Mouse (Mus musculus) spleen, adult 2 months (tissue): ENCODE measurements around the gene Tsga10ip.

Source experiments
- CTCF ChIP-seq: fragments of 200-500 bp; IDR thresholded peaks from 2 replicates; pipeline ENCODE4 v1.5.1; 2011; ENCODE audit warnings: mild to moderate bottlenecking, inconsistent platforms; ENCODE audit not compliant: insufficient read depth, insufficient read length, insufficient replicate concordance; ENCODE audit errors: extremely low read depth
- POLR2A ChIP-seq: fragments of 200-500 bp; IDR thresholded peaks from 2 replicates; pipeline ENCODE4 v1.6.1; 2011; ENCODE audit warnings: low read depth, low read length, inconsistent platforms

DNA sequence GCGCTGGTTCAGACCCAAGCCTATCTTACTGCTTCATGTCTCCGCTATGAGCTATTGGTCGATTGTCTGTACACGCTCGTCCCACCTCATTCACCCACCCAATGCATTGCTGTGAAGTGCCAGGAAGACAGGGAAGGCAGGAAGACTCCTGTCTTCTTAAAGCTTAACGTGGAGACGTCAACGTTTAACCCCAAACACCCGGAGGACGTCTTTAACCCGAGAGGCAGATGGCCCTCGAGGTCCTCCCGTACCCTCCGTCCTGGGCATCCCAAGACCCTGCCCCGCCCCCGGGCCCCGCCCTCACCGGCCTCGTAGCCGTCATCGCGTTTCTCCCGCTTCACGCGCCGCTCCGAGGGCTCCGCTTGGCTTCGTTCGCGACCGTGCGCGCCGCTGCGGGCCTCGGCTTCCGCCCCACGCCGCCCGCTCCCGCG, 14.3 kb downstream of the Tsga10ip start:
- TF ChIP-seq POLR2A (no peak), CTCF (no peak)
